11 mouse cellular contexts compared by ENCODE assay signal in the genomic region with DNA sequence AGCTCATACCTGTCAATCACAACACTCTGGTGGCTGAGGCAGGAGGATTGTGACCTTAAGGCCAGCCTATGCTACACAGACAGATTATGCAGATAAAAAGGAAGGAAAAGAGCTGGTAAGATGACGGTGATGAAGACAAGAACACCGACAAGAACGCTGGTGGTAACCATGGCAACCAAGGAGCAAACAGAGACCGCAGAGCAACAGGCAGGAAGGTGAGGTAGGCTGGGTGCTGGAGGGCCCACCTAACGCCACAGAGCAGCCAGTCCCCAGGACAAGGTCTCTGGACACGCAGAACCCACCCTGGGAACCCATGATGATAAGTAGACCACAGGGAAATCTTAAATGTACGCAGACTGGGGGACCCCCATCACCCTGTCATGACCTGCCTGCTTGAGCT. TPM values are rescaled to one million over a fixed set of nuclear protein-coding genes. Genes with fewer than 3 reads are reported as not detected.
DNase-seq lines count a peak whose midpoint lies in the region; ATAC-seq and TF ChIP-seq lines count a peak whose summit lies in the region.
"Had no signal": no experiment of that assay in that cellular context is flagged by ENCODE, and none has a peak within 500 bp of the region (broad histone marks: within the 10 kb centered on the region; RNA-seq: fewer than 3 reads in every experiment).

No protein-coding gene starts in this region.

- intact Hi-C loops in left cerebral cortex, postnatal 4 days (cut with DNase I): no loop called here
- intact Hi-C loops in left cerebral cortex, adult 2 months (cut with DNase I): no loop called here

- peak overlapping the region; percentile 77; the same call in 1 of the 2 replicates for H3K27ac ChIP-seq in midbrain, embryonic 12.5 days (replicated peaks)
- H3K27ac ChIP-seq in midbrain, postnatal 0 days (ENCODE audit: low read depth, low read length): no peak overlapping the region
- no peak overlapping the region for H3K27ac ChIP-seq in intestine, postnatal 0 days (ENCODE audit: low read depth, low read length)
- H3K27ac ChIP-seq in kidney, embryonic 14.5 days (ENCODE audit: low read depth, low read length): no peak overlapping the region; the same call in 1 of the 2 replicates
- no peak overlapping the region; the same call in 1 of the 2 replicates for H3K27ac ChIP-seq in left cerebral cortex, adult 2 months

- H3K4me2 ChIP-seq in midbrain, embryonic 12.5 days (replicated peaks): no peak overlapping the region
- H3K4me2 ChIP-seq in midbrain, postnatal 0 days (ENCODE audit: low read depth, low read length, poor library complexity, severe bottlenecking): no peak overlapping the region
- H3K4me2 ChIP-seq in intestine, postnatal 0 days (replicated peaks; ENCODE audit: low read depth): 0 out of 2 replicates have a peak overlapping the region, but pooled peaks have one; percentile 3
- no peak overlapping the region for H3K4me2 ChIP-seq in kidney, embryonic 14.5 days (replicated peaks; ENCODE audit: low read depth, low read length)
- H3K4me2 ChIP-seq: liver, embryonic 11.5 days had no signal

- TF ChIP-seq CTCF in midbrain, postnatal 0 days (IDR thresholded peaks at IDR 0.05): no peak
- TF ChIP-seq CTCF in intestine, postnatal 0 days (IDR thresholded peaks at IDR 0.05; ENCODE audit: low read depth): no peak
- TF ChIP-seq CTCF in left cerebral cortex, adult 2 months (IDR thresholded peaks at IDR 0.05): no peak

- H3K4me1 ChIP-seq in midbrain, embryonic 12.5 days: peaks cover 79% of the 10 kb centered on the region
- peaks cover 48% of the 10 kb centered on the region for H3K4me1 ChIP-seq in midbrain, postnatal 0 days (ENCODE audit: insufficient read depth, low read length)
- H3K4me1 ChIP-seq in intestine, postnatal 0 days (replicated peaks; ENCODE audit: control insufficient read depth, insufficient read depth, low read length): peaks cover 48% of the 10 kb centered on the region
- peaks cover 80% of the 10 kb centered on the region for H3K4me1 ChIP-seq in kidney, embryonic 14.5 days (ENCODE audit: control insufficient read depth, insufficient read depth, low read length)

- H3K9ac ChIP-seq in midbrain, embryonic 12.5 days (replicated peaks): no peak overlapping the region; the same call in 1 of the 2 replicates
- H3K9ac ChIP-seq in midbrain, postnatal 0 days (replicated peaks; ENCODE audit: low read length, poor library complexity, severe bottlenecking): no peak overlapping the region
- H3K9ac ChIP-seq in intestine, postnatal 0 days (ENCODE audit: low read depth, low read length): no peak overlapping the region
- no peak overlapping the region for H3K9ac ChIP-seq in kidney, embryonic 14.5 days (ENCODE audit: low read depth, low read length)

- H3K27me3 ChIP-seq in midbrain, embryonic 12.5 days: 0 out of 2 replicates have a peak, but pooled peaks cover 3% of the 10 kb centered on the region
- no peaks in the 10 kb centered on the region for H3K27me3 ChIP-seq in midbrain, postnatal 0 days (ENCODE audit: insufficient read depth, low read length)
- H3K27me3 ChIP-seq in intestine, postnatal 0 days (replicated peaks; ENCODE audit: control insufficient read depth, insufficient read depth, low read length): no peaks in the 10 kb centered on the region
- no peaks in the 10 kb centered on the region for H3K27me3 ChIP-seq in kidney, embryonic 14.5 days (ENCODE audit: control insufficient read depth, insufficient read depth, low read length)

- DNase-seq in midbrain, postnatal 0 days (ENCODE audit: low spot score): no peak
- peak; percentile 90 for DNase-seq in thymus, postnatal 0 days (ENCODE audit: low spot score)
- DNase-seq in left cerebral cortex, postnatal 4 days: no peak
- DNase-seq in left cerebral cortex, adult 2 months (ENCODE audit: extremely low spot score in 1 of 2, low spot score in 2 of 2): no peak
- DNase-seq: gastrocnemius, postnatal 36 days; kidney, adult 9 months had no signal

- no peak for ATAC-seq in midbrain, embryonic 12.5 days (ENCODE audit: low FRiP score, low read depth)
- no peak for ATAC-seq in midbrain, postnatal 0 days (ENCODE audit: low FRiP score)
- peak; percentile 86 for ATAC-seq in activated CD4-positive, CD25-positive, alpha-beta regulatory T cell, adult 4 months
- ATAC-seq in intestine, postnatal 0 days: no peak
- ATAC-seq in kidney, embryonic 14.5 days (ENCODE audit: low FRiP score, low TSS enrichment): no peak

- H3K4me3 ChIP-seq in midbrain, embryonic 12.5 days: no peak overlapping the region
- H3K4me3 ChIP-seq in midbrain, postnatal 0 days (ENCODE audit: low read depth, low read length): no peak overlapping the region
- no peak overlapping the region for H3K4me3 ChIP-seq in intestine, postnatal 0 days (ENCODE audit: low read depth, low read length)
- no peak overlapping the region for H3K4me3 ChIP-seq in kidney, embryonic 14.5 days (ENCODE audit: low read length)
- no peak overlapping the region for H3K4me3 ChIP-seq in left cerebral cortex, adult 2 months

- H3K9me3 ChIP-seq in midbrain, embryonic 12.5 days: no peaks in the 10 kb centered on the region
- H3K9me3 ChIP-seq in midbrain, postnatal 0 days (ENCODE audit: low read length): no peaks in the 10 kb centered on the region
- no peaks in the 10 kb centered on the region for H3K9me3 ChIP-seq in intestine, postnatal 0 days (ENCODE audit: control insufficient read depth)
- no peaks in the 10 kb centered on the region for H3K9me3 ChIP-seq in kidney, embryonic 14.5 days (ENCODE audit: control insufficient read depth, low read length)

- no peaks in the 10 kb centered on the region; the same call in 1 of the 2 replicates for H3K36me3 ChIP-seq in midbrain, embryonic 12.5 days
- H3K36me3 ChIP-seq in midbrain, postnatal 0 days (ENCODE audit: insufficient read depth, low read length): peaks cover 11% of the 10 kb centered on the region; the same call in 1 of the 2 replicates
- peaks cover 10% of the 10 kb centered on the region; the same call in 1 of the 2 replicates for H3K36me3 ChIP-seq in intestine, postnatal 0 days (ENCODE audit: control insufficient read depth, insufficient read depth)
- no peaks in the 10 kb centered on the region for H3K36me3 ChIP-seq in kidney, embryonic 14.5 days (ENCODE audit: control insufficient read depth, insufficient read depth, low read length)

- 53% methylated on average over 7 of the region's 7 CpGs for WGBS in midbrain, embryonic 12.5 days
- 45% methylated on average over 7 of the region's 7 CpGs for WGBS in midbrain, postnatal 0 days
- WGBS in intestine, postnatal 0 days: 42% methylated on average over 7 of the region's 7 CpGs
- WGBS in kidney, embryonic 14.5 days: 59% methylated on average over 7 of the region's 7 CpGs

RNA-seq across cellular contexts. Expression of gene Cotl1, which starts 9.8 kb away (rescaled TPM):
- polyA plus RNA-seq in midbrain, embryonic 12.5 days (2016; fragmentation: Nextera tagmentation; extraction: Ambion mirVana): 93.4 and 131 TPM in 2 replicates
- total RNA-seq in midbrain, postnatal 0 days (2014; rRNA removed): 223 and 238 TPM in 2 replicates
- polyA plus RNA-seq in midbrain, postnatal 0 days (2015; fragmentation: Nextera tagmentation; extraction: Ambion mirVana): 112 and 119 TPM in 2 replicates
- 100 to 1,000 TPM; 219 to 262 TPM for polyA plus RNA-seq in activated CD4-positive, CD25-positive, alpha-beta regulatory T cell, adult 4 months (2017; shearing (Covaris generic))
- 166 and 169 TPM in 2 replicates for polyA plus RNA-seq in intestine, postnatal 0 days (2015; fragmentation: Nextera tagmentation; extraction: Ambion mirVana)
- polyA plus RNA-seq in thymus, postnatal 0 days (2015; fragmentation: Nextera tagmentation; extraction: Ambion mirVana): 94.3 and 127 TPM in 2 replicates
- total RNA-seq in left cerebral cortex, postnatal 4 days (2021): 100 to 1,000 TPM; 208 to 215 TPM
- polyA plus RNA-seq in kidney, embryonic 14.5 days (2014; fragmentation: Nextera tagmentation; extraction: Ambion mirVana): 239 and 329 TPM in 2 replicates
- total RNA-seq in left cerebral cortex, adult 2 months (2021): 10 to 100 TPM; 60.1 to 61.4 TPM

RNA-seq across cellular contexts. Expression of gene Klhl36, which starts 31.5 kb away (rescaled TPM):
- polyA plus RNA-seq in midbrain, embryonic 12.5 days (2016; fragmentation: Nextera tagmentation; extraction: Ambion mirVana): 13.1 and 14.7 TPM in 2 replicates
- 28.2 and 31.0 TPM in 2 replicates for total RNA-seq in midbrain, postnatal 0 days (2014; rRNA removed)
- 19.5 and 21.0 TPM in 2 replicates for polyA plus RNA-seq in midbrain, postnatal 0 days (2015; fragmentation: Nextera tagmentation; extraction: Ambion mirVana)
- 1 to 10 TPM; 5.6 to 8.1 TPM for polyA plus RNA-seq in activated CD4-positive, CD25-positive, alpha-beta regulatory T cell, adult 4 months (2017; shearing (Covaris generic))
- polyA plus RNA-seq in intestine, postnatal 0 days (2015; fragmentation: Nextera tagmentation; extraction: Ambion mirVana): 7.3 and 7.4 TPM in 2 replicates
- 19.1 and 20.5 TPM in 2 replicates for polyA plus RNA-seq in thymus, postnatal 0 days (2015; fragmentation: Nextera tagmentation; extraction: Ambion mirVana)
- 10 to 100 TPM in 1 of 2 experiments, 1 to 10 TPM in 1; 8.9 to 11.8 TPM for total RNA-seq in left cerebral cortex, postnatal 4 days (2021)
- 13.3 and 13.8 TPM in 2 replicates for polyA plus RNA-seq in kidney, embryonic 14.5 days (2014; fragmentation: Nextera tagmentation; extraction: Ambion mirVana)
- total RNA-seq in left cerebral cortex, adult 2 months (2021): 1 to 10 TPM; 7.2 to 8.9 TPM

RNA-seq across cellular contexts. Expression of gene Tldc1, which starts 52.4 kb away (rescaled TPM):
- 10.3 and 13.3 TPM in 2 replicates for polyA plus RNA-seq in midbrain, embryonic 12.5 days (2016; fragmentation: Nextera tagmentation; extraction: Ambion mirVana)
- 18.5 and 20.4 TPM in 2 replicates for total RNA-seq in midbrain, postnatal 0 days (2014; rRNA removed)
- polyA plus RNA-seq in midbrain, postnatal 0 days (2015; fragmentation: Nextera tagmentation; extraction: Ambion mirVana): 6.7 and 7.4 TPM in 2 replicates
- polyA plus RNA-seq in activated CD4-positive, CD25-positive, alpha-beta regulatory T cell, adult 4 months (2017; shearing (Covaris generic)): 10 to 100 TPM in 1 of 2 experiments, 1 to 10 TPM in 1; 8.8 to 11.1 TPM
- 7.7 and 8.4 TPM in 2 replicates for polyA plus RNA-seq in intestine, postnatal 0 days (2015; fragmentation: Nextera tagmentation; extraction: Ambion mirVana)
- 9.0 and 9.2 TPM in 2 replicates for polyA plus RNA-seq in thymus, postnatal 0 days (2015; fragmentation: Nextera tagmentation; extraction: Ambion mirVana)
- 10 to 100 TPM; 15.0 to 16.7 TPM for total RNA-seq in left cerebral cortex, postnatal 4 days (2021)
- polyA plus RNA-seq in kidney, embryonic 14.5 days (2014; fragmentation: Nextera tagmentation; extraction: Ambion mirVana): 6.4 and 13.0 TPM in 2 replicates
- 10 to 100 TPM; 13.6 to 13.7 TPM for total RNA-seq in left cerebral cortex, adult 2 months (2021)
